ENCODE assay signal across 11 mouse cellular contexts in the genomic region with DNA sequence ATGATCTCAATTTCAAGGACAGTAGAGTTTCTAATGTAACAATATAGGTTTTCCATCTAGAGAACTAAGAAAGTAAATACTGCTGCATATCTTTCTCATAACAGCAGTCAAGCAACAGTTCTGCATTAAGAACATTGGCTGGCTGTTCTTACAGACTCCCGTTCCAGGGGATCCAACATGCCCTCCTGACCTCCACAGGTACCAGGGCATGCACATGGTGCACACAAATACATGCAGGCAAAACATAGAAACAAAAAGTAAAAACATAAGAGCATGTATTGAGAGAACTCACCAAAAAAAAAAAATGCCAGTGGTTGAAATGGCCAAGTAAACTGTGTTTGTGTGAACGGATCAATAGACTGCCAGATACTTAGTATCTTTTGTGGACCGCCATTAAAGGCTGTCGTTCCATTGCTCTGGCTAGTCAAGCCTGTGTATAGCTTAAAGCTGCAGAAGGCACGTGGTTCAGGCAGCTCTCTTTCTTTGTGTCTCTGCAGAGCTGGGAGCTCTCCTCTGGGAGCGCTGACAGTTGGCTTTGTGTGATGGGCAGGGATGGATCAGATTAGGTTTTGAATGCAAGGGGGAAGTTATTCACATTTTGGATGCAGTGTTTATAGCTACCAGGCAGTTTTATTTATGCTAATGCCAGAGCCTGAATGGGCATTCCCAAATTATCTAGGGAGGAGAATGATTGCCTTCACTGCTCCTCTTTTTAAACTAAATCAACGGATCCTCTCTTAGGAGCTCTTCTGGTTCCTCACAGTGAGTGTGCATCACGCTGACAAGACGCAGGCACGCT. TPM values are rescaled to one million over a fixed set of nuclear protein-coding genes. Genes with fewer than 3 reads are reported as not detected.
DNase-seq lines count a peak whose midpoint lies in the region; ATAC-seq lines count a peak whose summit lies in the region.
"Had no signal": no experiment of that assay in that cellular context is flagged by ENCODE, and none has a peak within 500 bp of the region (broad histone marks: within the 10 kb centered on the region; RNA-seq: fewer than 3 reads in every experiment).

No protein-coding gene starts in this region.

- H3K4me2 ChIP-seq in embryonic facial prominence, embryonic 12.5 days (replicated peaks) = no peak overlapping the region
- H3K4me2 ChIP-seq in hindbrain, embryonic 16.5 days (ENCODE audit: low read length) = peak overlapping the region; percentile 52

- 0 out of 2 replicates have a peak, but pooled peaks have one; percentile 64 for ATAC-seq in embryonic facial prominence, embryonic 12.5 days (ENCODE audit: insufficient number of reproducible peaks, insufficient read depth, low FRiP score, low TSS enrichment)
- ATAC-seq in hindbrain, embryonic 16.5 days = peak; percentile 99

- H3K4me1 ChIP-seq in embryonic facial prominence, embryonic 12.5 days = no peaks in the 10 kb centered on the region
- peaks cover 4% of the 10 kb centered on the region for H3K4me1 ChIP-seq in hindbrain, embryonic 16.5 days (ENCODE audit: control insufficient read depth, insufficient read depth, low read depth, low read length)

- no peak overlapping the region for H3K4me3 ChIP-seq in embryonic facial prominence, embryonic 12.5 days
- H3K4me3 ChIP-seq in hindbrain, embryonic 16.5 days (ENCODE audit: low read length) = peak overlapping the region; percentile 0; the same call in 1 of the 2 replicates

- no peaks in the 10 kb centered on the region for H3K27me3 ChIP-seq in embryonic facial prominence, embryonic 12.5 days
- no peaks in the 10 kb centered on the region for H3K27me3 ChIP-seq in hindbrain, embryonic 16.5 days (replicated peaks; ENCODE audit: control insufficient read depth, insufficient read depth, low read length)

- no peaks in the 10 kb centered on the region for H3K36me3 ChIP-seq in embryonic facial prominence, embryonic 12.5 days
- no peaks in the 10 kb centered on the region for H3K36me3 ChIP-seq in hindbrain, embryonic 16.5 days (ENCODE audit: control insufficient read depth, insufficient read depth, low read length)

- no peak overlapping the region for H3K27ac ChIP-seq in embryonic facial prominence, embryonic 12.5 days
- H3K27ac ChIP-seq in hindbrain, embryonic 16.5 days (ENCODE audit: low read depth, low read length) = peak overlapping the region; percentile 72

- intact Hi-C loops in left cerebral cortex, postnatal 25 days (cut with DNase I) = no loop called here

- WGBS in embryonic facial prominence, embryonic 12.5 days = 38% methylated on average over 10 of the region's 10 CpGs
- 11% methylated on average over 10 of the region's 10 CpGs for WGBS in hindbrain, embryonic 16.5 days

- H3K9me3 ChIP-seq in embryonic facial prominence, embryonic 12.5 days = no peaks in the 10 kb centered on the region
- H3K9me3 ChIP-seq in hindbrain, embryonic 16.5 days (ENCODE audit: control insufficient read depth, low read length) = no peaks in the 10 kb centered on the region

- peak; percentile 25 to 26 for DNase-seq in left cerebral cortex, postnatal 25 days (ENCODE audit: low spot score in 2 of 2)
- no peak for DNase-seq in left cerebral cortex, adult 18-20 months (ENCODE audit: low spot score in 2 of 2)
- peak; percentile 10 for DNase-seq in right cerebral cortex, postnatal 25 days
- DNase-seq in gastrocnemius, postnatal 25 days = no peak
- DNase-seq in thymus, postnatal 14 days = no peak
- DNase-seq: cerebellum, adult 18-20 months; gastrocnemius, postnatal 14 days; lung, postnatal 14 days had no signal

- H3K9ac ChIP-seq in embryonic facial prominence, embryonic 12.5 days = no peak overlapping the region
- peak overlapping the region; percentile 39; the same call in 1 of the 2 replicates for H3K9ac ChIP-seq in hindbrain, embryonic 16.5 days (ENCODE audit: low read depth, low read length)

RNA-seq across cellular contexts. Expression of gene Sike1, which starts 15.8 kb away (rescaled TPM):
- 10 to 100 TPM; 73.7 to 74.8 TPM for total RNA-seq in left cerebral cortex, postnatal 25 days (2021)
- 10 to 100 TPM; 62.1 to 66.3 TPM for total RNA-seq in left cerebral cortex, adult 18-20 months (2021)
- 53.3 and 58.7 TPM in 2 replicates for polyA plus RNA-seq in embryonic facial prominence, embryonic 12.5 days (2016; fragmentation: Nextera tagmentation; extraction: Ambion mirVana)
- 58.0 and 60.8 TPM in 2 replicates for polyA plus RNA-seq in hindbrain, embryonic 16.5 days (2015; fragmentation: Nextera tagmentation; extraction: Ambion mirVana)
- total RNA-seq in gastrocnemius, postnatal 25 days (2021) = 10 to 100 TPM; 45.8 to 48.5 TPM

RNA-seq across cellular contexts. Expression of gene Nr1h5, which starts 15.8 kb away (rescaled TPM):
- not detected for total RNA-seq in left cerebral cortex, postnatal 25 days (2021)
- total RNA-seq in left cerebral cortex, adult 18-20 months (2021) = not detected
- 0.14 TPM in 1 of 2 replicates, not detected in the other for polyA plus RNA-seq in embryonic facial prominence, embryonic 12.5 days (2016; fragmentation: Nextera tagmentation; extraction: Ambion mirVana)
- 0.09 TPM in 1 of 2 replicates, not detected in the other for polyA plus RNA-seq in hindbrain, embryonic 16.5 days (2015; fragmentation: Nextera tagmentation; extraction: Ambion mirVana)
- not detected for total RNA-seq in gastrocnemius, postnatal 25 days (2021)
- total RNA-seq: gastrocnemius, postnatal 14 days; layer of hippocampus, adult 8-10 months had no signal

RNA-seq across cellular contexts. Expression of gene Csde1, which starts 40.5 kb away (rescaled TPM):
- 100 to 1,000 TPM; 235 to 238 TPM for total RNA-seq in left cerebral cortex, postnatal 25 days (2021)
- 100 to 1,000 TPM; 234 to 238 TPM for total RNA-seq in left cerebral cortex, adult 18-20 months (2021)
- polyA plus RNA-seq in embryonic facial prominence, embryonic 12.5 days (2016; fragmentation: Nextera tagmentation; extraction: Ambion mirVana) = 422 and 461 TPM in 2 replicates
- polyA plus RNA-seq in hindbrain, embryonic 16.5 days (2015; fragmentation: Nextera tagmentation; extraction: Ambion mirVana) = 312 and 328 TPM in 2 replicates
- total RNA-seq in gastrocnemius, postnatal 25 days (2021) = 100 to 1,000 TPM; 791 to 814 TPM

RNA-seq across cellular contexts. Expression of gene Sycp1, which starts 43.8 kb away (rescaled TPM):
- not detected for total RNA-seq in left cerebral cortex, postnatal 25 days (2021)
- total RNA-seq in left cerebral cortex, adult 18-20 months (2021) = not detected
- not detected in 2 replicates for polyA plus RNA-seq in embryonic facial prominence, embryonic 12.5 days (2016; fragmentation: Nextera tagmentation; extraction: Ambion mirVana)
- polyA plus RNA-seq in hindbrain, embryonic 16.5 days (2015; fragmentation: Nextera tagmentation; extraction: Ambion mirVana) = not detected in 2 replicates
- total RNA-seq in gastrocnemius, postnatal 25 days (2021) = not detected
- total RNA-seq: gastrocnemius, postnatal 14 days; layer of hippocampus, adult 8-10 months had no signal

Comparison
In these comparisons a context has a peak if more than half of its experiments do, and no peak if none do; other contexts are left out.
1. DNase-seq: peak in left cerebral cortex, postnatal 25 days (2 of 2) and right cerebral cortex, postnatal 25 days (single experiment); none in left cerebral cortex, adult 18-20 months (0 of 2), gastrocnemius, postnatal 25 days (single experiment) and thymus, postnatal 14 days (single experiment).